Mouse (Mus musculus) small intestine, adult 2 months (tissue): Measurements from ENCODE around the gene Mtmr14.

ENCODE experiments used
- CTCF ChIP-seq: fragments of 200-500 bp; IDR thresholded peaks from 2 replicates; pipeline ENCODE4 v1.5.1; 2012; ENCODE audit warnings: low read depth, mild to moderate bottlenecking, control low read depth, inconsistent platforms, low read length, moderate library complexity, mixed read lengths; ENCODE audit not compliant: insufficient replicate concordance, insufficient read length; ENCODE audit errors: extremely low read depth
- POLR2A ChIP-seq: fragments of 200-500 bp; IDR thresholded peaks from 2 replicates; pipeline ENCODE4 v1.6.1; 2012; ENCODE audit warnings: low read depth, mild to moderate bottlenecking, control low read depth, inconsistent platforms, low read length, moderate library complexity

DNA sequence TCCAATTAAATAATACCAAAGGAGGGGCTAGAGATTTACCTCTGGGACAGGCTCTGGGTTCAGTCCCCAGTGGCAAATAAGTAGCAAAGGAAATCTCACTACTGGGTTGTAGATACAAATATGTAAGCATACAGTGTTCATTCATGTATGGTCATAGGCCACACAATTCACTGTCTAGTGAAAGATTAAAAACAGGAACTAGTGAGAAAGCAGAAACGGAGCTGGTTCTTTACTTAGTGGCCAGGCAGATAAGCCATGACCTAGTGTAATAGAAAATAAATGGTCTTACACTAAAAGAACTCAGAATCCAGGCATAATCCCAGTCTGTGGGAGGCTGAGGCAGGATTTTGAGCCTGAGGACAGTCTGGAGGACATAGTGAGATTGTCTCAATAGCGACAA, 7.9 kb downstream of the Mtmr14 start:
- TF ChIP-seq CTCF (no peak), POLR2A (no peak)
